Mouse (Mus musculus) stomach, embryonic 14.5 days (tissue): ENCODE data around the gene Stoml2. TPM values are rescaled to one million over a fixed set of nuclear protein-coding genes. Genes with fewer than 3 reads are reported as not detected.
A peak's percentile ranks its signal among the peaks of the same experiment; 100 is the strongest.

Experiments
- ATAC-seq: fragments of 200-750 bp; cut with Nextera tagmentation; 2 replicates; pipeline ENCODE4 v1.8.0; 2017; ENCODE audit warnings: low read depth, moderate TSS enrichment; ENCODE audit not compliant: insufficient number of reproducible peaks, insufficient read depth, low FRiP score
- H3K27ac ChIP-seq: fragments of 300-500 bp; sonication (generic); 2 replicates; pipeline ENCODE4 v1.5.1; 2014; ENCODE audit warnings: mild to moderate bottlenecking, low read length, moderate library complexity, mixed read lengths
- H3K27me3 ChIP-seq: fragments of 300-500 bp; sonication (generic); 2 replicates; pipeline ENCODE4 v1.6.1; 2014; ENCODE audit warnings: low read length, control low read depth, mixed read lengths; ENCODE audit not compliant: control insufficient read depth, insufficient read depth
- H3K36me3 ChIP-seq: fragments of 300-500 bp; sonication (generic); 2 replicates; pipeline ENCODE4 v1.6.1; 2014; ENCODE audit warnings: mild to moderate bottlenecking, control low read depth, low read length, moderate library complexity, mixed read lengths; ENCODE audit not compliant: control insufficient read depth, insufficient read depth
- H3K4me1 ChIP-seq: fragments of 300-500 bp; sonication (generic); 2 replicates; pipeline ENCODE4 v1.6.1; 2014; ENCODE audit warnings: low read length, control low read depth, mixed read lengths; ENCODE audit not compliant: control insufficient read depth, insufficient read depth
- H3K4me2 ChIP-seq: fragments of 300-500 bp; sonication (generic); replicated peaks from 2 replicates; pipeline ENCODE4 v1.6.1; 2014; ENCODE audit warnings: low read depth, low read length, control low read depth
- H3K4me3 ChIP-seq: fragments of 300-500 bp; sonication (generic); 2 replicates; pipeline ENCODE4 v1.5.1; 2014; ENCODE audit warnings: low read depth, low read length, control low read depth
- H3K9ac ChIP-seq: fragments of 300-500 bp; sonication (generic); replicated peaks from 2 replicates; pipeline ENCODE4 v1.6.1; 2014; ENCODE audit warnings: low read depth, mild to moderate bottlenecking, control low read depth, low read length, moderate library complexity, mixed read lengths
- H3K9me3 ChIP-seq: fragments of 300-500 bp; sonication (generic); 2 replicates; pipeline ENCODE4 v1.6.1; 2016; ENCODE audit warnings: low read depth, low read length, control low read depth; ENCODE audit not compliant: control insufficient read depth
- WGBS: fragments of 180-500 bp; shearing (Covaris S2); extraction: QIAGEN DNeasy Blood & Tissue Kit; methylation state at CpG from one replicate; pipeline ENCODE4 v1.1.7; 2014; 5-methylcytosine and 5-hydroxymethylcytosine counted together
- polyA plus RNA-seq: library from polyadenylated mRNA; unstranded; fragments of >200 nt; fragmentation: Nextera tagmentation; extraction: Ambion mirVana; gene quantifications from 2 replicates; pipeline ENCODE4 v1.2.1, GENCODE M21; 2014

The Stoml2 gene
- polyA plus RNA-seq, 1 experiment from 2014 or later = 302 TPM

DNA sequence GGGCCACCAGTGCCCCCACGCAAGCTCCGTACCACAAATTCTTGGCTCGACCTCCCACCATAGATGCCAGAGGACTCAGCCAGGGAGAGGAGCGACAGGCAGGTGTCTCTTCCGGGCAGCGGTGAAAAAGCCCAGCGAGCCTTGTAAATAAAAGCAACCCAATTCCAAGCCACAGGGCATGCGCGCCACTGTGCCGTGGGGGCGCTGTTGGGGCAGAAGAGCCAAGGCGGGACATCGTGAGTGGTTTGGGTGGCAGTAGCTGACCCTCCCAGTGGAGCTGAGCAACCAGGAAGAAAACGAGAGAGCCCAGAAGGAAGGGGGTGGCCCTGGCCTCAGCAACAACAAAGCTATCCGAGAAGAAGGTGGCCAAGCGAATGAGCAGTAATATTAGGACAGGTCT lies 10.6 kb downstream of the Stoml2 start:
- ATAC-seq = no peak
- Histone ChIP-seq H3K9ac (no peak overlapping the region), H3K27ac (no peak overlapping the region), H3K4me3 (no peak overlapping the region), H3K4me1 (peaks cover 3% of the 10 kb centered on the region; the same call in 1 of the 2 replicates), H3K4me2 (no peak overlapping the region), H3K27me3 (no peaks in the 10 kb centered on the region), H3K36me3 (peaks cover 22% of the 10 kb centered on the region; the same call in 1 of the 2 replicates), H3K9me3 (no peaks in the 10 kb centered on the region)
- 87% methylated on average over 16 of the region's 16 CpGs for WGBS

DNA sequence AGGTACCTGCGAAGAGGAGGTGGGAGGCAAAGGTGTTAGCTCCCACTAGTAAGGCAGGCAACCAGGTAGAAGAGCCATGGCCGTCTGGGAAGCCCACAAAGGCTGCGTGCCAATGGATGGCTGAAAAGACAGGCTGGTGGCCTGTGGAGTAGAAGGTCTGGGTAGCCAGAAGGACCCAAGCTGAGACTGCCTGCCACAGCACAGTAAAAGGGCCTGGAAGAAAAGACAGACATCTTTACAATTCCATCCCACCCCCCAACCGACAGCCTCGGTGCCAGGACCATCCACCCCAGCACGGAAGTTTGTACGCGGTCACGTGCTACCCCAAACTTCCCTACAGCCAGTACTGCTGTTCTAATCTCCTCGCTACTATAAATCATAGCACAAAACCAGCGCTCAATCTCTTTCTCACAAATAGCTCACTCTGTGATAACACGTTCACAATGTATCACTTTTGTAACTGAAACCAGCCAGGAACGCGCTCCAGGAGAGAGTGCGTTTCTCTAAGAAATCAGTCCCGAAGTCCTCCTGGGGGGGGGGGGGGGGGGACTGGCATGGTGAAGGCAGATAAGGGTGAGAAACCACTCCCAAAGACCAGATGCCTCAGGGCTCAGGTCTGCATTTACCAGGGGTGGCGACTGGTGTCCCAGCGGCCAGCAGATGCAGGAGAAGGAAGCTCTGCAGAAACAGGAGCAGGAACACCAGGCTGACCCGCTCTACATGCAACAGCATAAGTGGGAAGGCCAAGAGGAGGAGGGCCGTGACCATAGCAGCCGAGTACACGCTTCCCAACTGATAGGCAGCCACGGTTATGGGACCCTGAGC lies 11.7 kb downstream of the Stoml2 start:
- H3K9me3 ChIP-seq = no peaks in the 10 kb centered on the region
- no peak for ATAC-seq
- no peak overlapping the region for H3K4me3 ChIP-seq
- peaks cover 22% of the 10 kb centered on the region; the same call in 1 of the 2 replicates for H3K36me3 ChIP-seq
- no peak overlapping the region for H3K4me2 ChIP-seq
- 89% methylated on average over 23 of the region's 23 CpGs for WGBS
- peaks cover 2% of the 10 kb centered on the region; the same call in 1 of the 2 replicates for H3K4me1 ChIP-seq
- H3K27me3 ChIP-seq = no peaks in the 10 kb centered on the region
- H3K9ac ChIP-seq = no peak overlapping the region
- H3K27ac ChIP-seq = no peak overlapping the region

DNA sequence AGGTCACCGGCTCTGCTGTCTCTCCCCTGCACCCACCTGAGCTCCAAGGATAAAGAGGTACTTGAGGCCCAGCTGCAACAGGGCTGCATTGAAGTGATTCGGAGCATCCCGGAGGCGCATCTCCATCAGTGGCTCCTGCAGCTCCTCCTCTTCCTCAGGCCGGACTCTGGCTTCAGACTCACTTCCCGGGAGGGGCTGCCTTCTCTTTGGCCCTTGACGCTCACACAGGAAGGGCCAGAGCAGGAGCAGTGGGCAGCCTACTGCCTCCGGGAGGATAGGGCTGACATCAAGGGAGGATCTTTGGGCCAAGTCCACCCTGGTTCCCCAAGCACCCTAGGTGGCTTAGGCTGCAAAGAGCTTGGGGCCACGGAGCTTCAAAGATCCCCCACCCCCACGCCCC lies 12.3 kb downstream of the Stoml2 start:
- H3K27ac ChIP-seq = no peak overlapping the region
- H3K27me3 ChIP-seq = no peaks in the 10 kb centered on the region
- no peak overlapping the region for H3K9ac ChIP-seq
- H3K9me3 ChIP-seq = no peaks in the 10 kb centered on the region
- H3K4me3 ChIP-seq = no peak overlapping the region
- peaks cover 22% of the 10 kb centered on the region; the same call in 1 of the 2 replicates for H3K36me3 ChIP-seq
- H3K4me1 ChIP-seq = no peaks in the 10 kb centered on the region
- ATAC-seq = no peak
- H3K4me2 ChIP-seq = no peak overlapping the region
- WGBS = 89% methylated on average over 10 of the region's 10 CpGs

DNA sequence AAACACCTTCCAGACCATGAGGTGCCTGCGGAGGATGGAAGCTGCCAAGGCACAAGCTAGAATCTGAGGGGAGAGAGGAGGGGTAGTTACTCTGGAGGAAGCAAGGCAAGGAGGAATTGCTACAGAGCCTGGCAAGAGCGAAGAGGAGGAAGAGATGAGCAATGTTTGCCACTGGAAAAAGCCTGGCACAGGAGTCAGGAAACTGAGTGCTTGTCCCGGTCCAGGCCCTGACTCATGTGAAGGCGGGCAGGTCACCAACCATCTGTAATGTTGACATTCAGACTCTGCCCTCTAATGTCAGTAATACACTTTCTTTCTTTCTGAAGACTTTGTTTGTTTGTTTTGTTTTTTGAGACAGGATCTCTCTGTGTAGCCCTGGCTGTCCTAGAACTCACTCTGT lies 13.4 kb downstream of the Stoml2 start:
- no peaks in the 10 kb centered on the region for H3K4me1 ChIP-seq
- H3K27me3 ChIP-seq = no peaks in the 10 kb centered on the region
- peaks cover 22% of the 10 kb centered on the region; the same call in 1 of the 2 replicates for H3K36me3 ChIP-seq
- WGBS = 95% methylated on average over 4 of the region's 4 CpGs
- no peak overlapping the region for H3K4me2 ChIP-seq
- H3K9ac ChIP-seq = no peak overlapping the region
- H3K27ac ChIP-seq = no peak overlapping the region
- no peaks in the 10 kb centered on the region for H3K9me3 ChIP-seq
- ATAC-seq = no peak
- H3K4me3 ChIP-seq = no peak overlapping the region

DNA sequence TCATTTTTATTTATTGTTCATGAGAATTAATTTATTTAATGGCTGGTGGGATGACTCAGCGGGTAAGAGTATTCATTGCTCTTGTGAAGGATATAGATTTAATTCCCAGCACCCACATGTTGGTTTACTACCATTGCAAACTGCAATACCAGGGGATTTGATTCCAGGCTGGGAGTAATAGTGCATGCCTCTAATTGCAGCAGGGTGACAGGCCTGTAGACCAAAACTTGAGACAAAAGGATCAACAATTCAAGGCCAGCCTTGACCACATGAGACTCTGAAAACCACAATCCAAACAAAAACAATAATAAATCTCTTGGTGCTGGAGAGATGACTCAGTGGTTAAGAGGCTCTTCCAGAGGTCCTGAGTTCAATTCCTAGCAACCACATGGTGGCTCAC lies 19.4 kb downstream of the Stoml2 start:
- Histone ChIP-seq H3K4me2 (no peak overlapping the region), H3K4me3 (no peak overlapping the region), H3K9ac (no peak overlapping the region)

DNA sequence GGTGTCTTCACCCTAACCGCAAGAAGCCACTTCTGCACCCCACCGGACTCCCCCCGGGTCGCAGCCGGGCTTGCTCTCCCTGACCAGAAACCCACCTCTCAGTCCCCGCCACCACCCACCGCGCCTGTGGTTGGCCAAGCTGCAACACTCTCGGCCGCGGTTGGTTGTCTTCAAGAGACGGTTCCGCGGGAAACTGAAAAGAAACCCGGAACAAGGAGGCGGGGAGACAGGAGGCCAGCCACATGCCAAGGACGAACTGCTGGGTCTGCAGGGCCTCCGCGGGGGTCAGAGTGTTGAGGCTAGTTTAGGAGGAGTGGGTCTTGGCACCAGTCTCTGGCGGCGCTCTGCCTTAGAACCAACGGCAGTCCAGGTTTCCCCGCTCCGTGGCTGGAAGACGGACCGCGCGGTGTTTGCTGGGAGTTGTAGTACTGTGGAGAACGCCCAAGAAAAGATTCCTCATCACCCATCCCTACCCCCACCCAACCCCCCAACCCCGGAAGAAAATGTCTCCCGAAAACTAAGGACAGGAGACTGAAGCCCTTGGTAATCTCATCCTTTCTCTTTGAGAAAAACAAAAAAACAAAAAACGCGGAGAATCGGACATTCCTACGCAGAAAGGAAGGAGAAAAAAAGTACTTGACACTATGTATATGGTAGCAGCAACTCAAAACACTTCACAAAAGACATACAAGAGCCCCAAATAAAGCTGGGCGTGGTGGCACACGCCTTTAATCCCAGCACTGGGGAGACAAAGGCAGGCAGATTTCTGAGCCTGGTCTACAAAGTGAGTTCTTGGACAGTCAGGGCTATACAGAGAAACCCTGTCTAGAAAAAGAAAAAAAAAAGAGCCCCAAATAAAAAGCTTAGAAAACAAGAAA lies 21.1 kb downstream of the Stoml2 start, which contains the start of gene Fancg:
Fancg (minus strand) TSS at position 346 of the 878 bp plus-strand sequence.
- WGBS = 1% methylated on average over 37 of the region's 37 CpGs

More for the DNA sequence above, 19.4 kb downstream of the Stoml2 start:
- no peaks in the 10 kb centered on the region for H3K36me3 ChIP-seq
- H3K27me3 ChIP-seq = no peaks in the 10 kb centered on the region
- no peaks in the 10 kb centered on the region for H3K9me3 ChIP-seq
- no peak overlapping the region for H3K27ac ChIP-seq
- H3K4me1 ChIP-seq = peaks cover 5% of the 10 kb centered on the region; the same call in 1 of the 2 replicates
- no peak for ATAC-seq
- WGBS = 92% methylated on average over 1 of the region's 1 CpGs

DNA sequence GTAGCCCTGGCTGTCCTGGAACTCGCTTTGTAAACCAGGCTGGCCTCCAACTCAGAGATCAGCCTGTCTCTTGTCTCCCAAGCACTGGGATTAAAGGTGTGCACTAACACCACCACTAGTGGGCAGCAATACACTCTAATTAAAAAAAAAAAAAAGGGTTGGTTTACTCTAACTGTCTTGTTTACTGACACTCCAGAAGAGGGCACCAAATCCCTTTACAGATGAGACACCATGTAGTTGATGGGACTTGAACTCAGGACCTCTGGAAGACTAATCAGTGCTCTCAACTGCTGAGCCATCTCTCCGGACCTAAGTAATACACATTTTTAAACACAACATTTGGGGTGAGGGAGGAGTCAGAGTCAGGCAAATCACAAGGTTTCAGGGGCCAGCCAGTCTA lies 25.7 kb downstream of the Stoml2 start:
- Histone ChIP-seq H3K27me3 (no peaks in the 10 kb centered on the region), H3K9me3 (no peaks in the 10 kb centered on the region), H3K27ac (no peak overlapping the region), H3K36me3 (no peaks in the 10 kb centered on the region; the same call in 1 of the 2 replicates), H3K9ac (no peak overlapping the region), H3K4me3 (no peak overlapping the region), H3K4me2 (no peak overlapping the region), H3K4me1 (peaks cover 5% of the 10 kb centered on the region; the same call in 1 of the 2 replicates)
- ATAC-seq = no peak
- WGBS = 49% methylated on average over 2 of the region's 2 CpGs

More for the DNA sequence above, 21.1 kb downstream of the Stoml2 start, which contains the start of gene Fancg:
- peak within 1 kb of the TSS; percentile 63 for H3K9ac ChIP-seq
- H3K4me2 ChIP-seq = peak within 1 kb of the TSS; percentile 65
- peak within 1 kb of the TSS; percentile 71 for H3K4me3 ChIP-seq
- H3K27ac ChIP-seq = 0 out of 2 replicates have a peak within 1 kb of the TSS, but pooled peaks have one; percentile 27
- peaks cover 5% of the 10 kb centered on the region; the same call in 1 of the 2 replicates for H3K4me1 ChIP-seq
- peak; percentile 89 for ATAC-seq
- H3K27me3 ChIP-seq = no peaks in the 10 kb centered on the region
- H3K36me3 ChIP-seq = no peaks in the 10 kb centered on the region; the same call in 1 of the 2 replicates
- H3K9me3 ChIP-seq = no peaks in the 10 kb centered on the region

DNA sequence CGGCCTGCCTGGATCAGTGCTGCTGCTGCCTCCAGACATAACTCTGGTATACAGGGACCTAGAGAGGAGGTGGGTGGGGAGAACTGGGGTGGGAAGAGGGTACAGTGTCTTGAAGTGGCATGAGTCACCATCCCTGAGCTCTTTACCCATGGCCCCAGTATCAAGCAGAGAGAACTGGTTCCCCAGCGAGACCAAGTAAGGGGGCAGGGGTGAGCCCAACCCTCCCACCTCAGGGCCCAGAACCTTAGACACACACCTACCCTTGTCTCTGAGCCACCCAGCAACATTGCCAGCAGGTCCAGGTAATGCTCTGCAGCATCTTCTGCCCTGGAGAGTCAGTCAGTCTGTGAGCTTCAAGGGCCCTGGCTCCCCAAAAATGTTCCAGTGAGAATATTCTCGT lies 26.6 kb downstream of the Stoml2 start:
- no peak overlapping the region for H3K27ac ChIP-seq
- no peak overlapping the region for H3K4me2 ChIP-seq
- no peaks in the 10 kb centered on the region for H3K9me3 ChIP-seq
- ATAC-seq = no peak
- no peaks in the 10 kb centered on the region for H3K27me3 ChIP-seq
- peaks cover 3% of the 10 kb centered on the region; the same call in 1 of the 2 replicates for H3K4me1 ChIP-seq
- H3K9ac ChIP-seq = no peak overlapping the region
- H3K36me3 ChIP-seq = no peaks in the 10 kb centered on the region; the same call in 1 of the 2 replicates
- 89% methylated on average over 3 of the region's 3 CpGs for WGBS
- no peak overlapping the region for H3K4me3 ChIP-seq
